Mouse (Mus musculus) lung, postnatal 10 days (tissue): Measurements from ENCODE around the gene Eprs.

Experiments used
- DNase-seq: peaks from one replicate; pipeline ENCODE4 v3.0.0; 2021

Gene Eprs

DNA sequence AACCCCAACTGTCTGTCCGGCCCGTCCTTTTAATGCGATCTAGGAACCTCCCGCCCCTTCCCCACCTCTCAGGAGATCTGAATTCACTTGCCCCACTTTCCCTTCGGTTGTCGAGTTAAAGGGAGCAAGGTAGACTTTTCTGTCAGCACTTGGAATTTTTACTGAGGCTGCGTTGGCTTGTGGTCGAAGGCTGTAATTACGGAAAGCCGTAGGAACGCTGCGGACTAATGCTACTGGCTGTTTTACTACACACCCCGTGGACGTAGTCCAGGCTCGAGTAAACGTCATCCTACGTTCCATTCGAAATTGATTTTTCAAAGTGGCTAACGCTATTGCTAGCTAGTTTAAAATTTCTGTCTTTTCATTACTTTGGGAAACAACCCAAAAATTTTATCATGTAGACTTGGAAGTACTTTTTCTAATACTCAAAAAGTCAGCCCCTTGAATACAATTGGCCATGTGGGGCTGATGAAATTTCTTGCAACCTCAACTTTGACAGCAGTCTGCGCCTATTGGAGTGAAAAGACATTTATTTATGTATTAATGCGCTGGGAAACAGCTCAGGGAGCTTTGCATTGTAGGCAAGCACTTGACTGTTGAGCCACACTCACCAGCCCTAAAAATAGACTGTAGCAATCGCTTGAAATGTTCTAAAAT, 810 bp downstream of the Eprs start:
- peak; percentile 67 for DNase-seq

DNA sequence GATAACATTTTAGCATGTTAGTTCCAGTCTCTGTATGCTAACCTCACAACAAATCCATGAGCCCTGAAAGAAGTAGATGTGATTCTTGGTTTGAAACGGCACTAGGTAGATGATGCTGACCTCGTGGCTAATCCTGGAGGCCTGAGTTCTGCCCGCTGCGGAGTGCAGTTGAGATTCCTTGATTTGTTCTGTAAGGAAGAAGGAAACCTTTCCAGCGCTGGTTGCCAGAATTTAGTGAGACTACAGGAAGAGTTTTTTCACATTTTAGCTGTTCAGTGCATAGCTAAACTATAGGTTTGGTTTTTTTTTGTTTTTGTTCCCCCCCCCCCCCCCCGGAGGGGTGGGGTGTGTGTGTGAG, 1.3 kb downstream of the Eprs start:
- DNase-seq = no peak

- DNase-seq = no peak
Measured at GRCm38 (mm10) chr1:185367383-185367782, 4.5 kb downstream of the Eprs start.

DNA sequence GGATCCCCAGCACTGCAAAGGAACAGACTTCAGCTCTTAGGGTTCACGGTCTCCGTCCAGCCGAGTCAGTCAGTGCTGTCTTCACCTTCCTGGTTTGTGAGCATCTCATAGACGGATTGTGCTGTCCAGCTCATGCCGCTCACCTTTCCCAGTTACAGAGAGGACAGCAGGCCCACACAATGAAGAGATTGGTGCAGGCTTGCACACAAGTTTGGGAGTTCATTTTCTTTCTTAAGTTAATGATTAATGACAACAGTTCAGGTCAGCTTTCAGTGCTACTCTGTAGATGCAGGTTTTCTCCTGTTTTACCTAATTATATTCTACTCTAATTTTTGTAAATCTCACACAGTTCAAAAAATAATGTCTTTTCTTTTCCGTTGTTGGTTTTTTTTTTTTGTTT, 7.1 kb downstream of the Eprs start:
- no peak for DNase-seq

GRCm38 (mm10) chr1:185376390-185376789, 13.5 kb downstream of the Eprs start:
- no peak for DNase-seq

DNA sequence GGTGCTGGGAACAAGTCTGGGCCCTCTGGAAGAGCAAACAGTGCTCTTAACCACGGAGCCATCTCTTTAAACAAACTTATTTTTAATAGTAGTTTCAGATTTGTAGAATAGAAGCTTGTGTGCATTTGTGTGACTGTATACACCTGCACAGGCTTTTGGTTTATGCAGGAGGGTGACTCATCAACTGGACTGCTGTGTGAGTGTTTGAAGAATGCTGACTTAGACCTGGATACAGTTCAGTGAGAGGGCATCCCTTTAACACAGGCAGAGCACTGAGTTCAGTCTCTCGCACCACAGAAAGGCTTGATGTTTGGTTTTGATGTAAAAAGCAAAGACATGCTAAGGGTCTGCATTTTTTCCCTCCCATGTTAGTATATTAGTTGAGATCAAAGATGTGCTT, 14.6 kb downstream of the Eprs start:
- no peak for DNase-seq

DNA sequence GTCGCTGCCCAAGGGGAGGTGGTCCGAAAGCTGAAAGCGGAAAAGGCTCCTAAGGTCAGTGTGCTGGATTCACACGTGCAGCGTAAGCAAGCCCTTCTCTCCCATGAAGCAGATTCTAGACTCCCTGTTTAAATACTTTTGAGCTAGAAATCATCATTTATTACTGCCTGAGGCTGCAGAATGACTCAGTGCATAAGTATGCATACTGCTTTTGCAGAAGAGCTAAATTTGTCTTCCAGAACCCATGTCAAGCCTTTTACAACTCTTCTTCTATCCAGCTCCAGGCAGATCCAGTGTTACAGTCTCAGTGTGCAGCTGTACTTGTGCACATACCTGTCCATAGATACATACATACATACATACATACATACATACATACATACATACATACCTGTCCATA, 38.8 kb downstream of the Eprs start:
- no peak for DNase-seq

DNA sequence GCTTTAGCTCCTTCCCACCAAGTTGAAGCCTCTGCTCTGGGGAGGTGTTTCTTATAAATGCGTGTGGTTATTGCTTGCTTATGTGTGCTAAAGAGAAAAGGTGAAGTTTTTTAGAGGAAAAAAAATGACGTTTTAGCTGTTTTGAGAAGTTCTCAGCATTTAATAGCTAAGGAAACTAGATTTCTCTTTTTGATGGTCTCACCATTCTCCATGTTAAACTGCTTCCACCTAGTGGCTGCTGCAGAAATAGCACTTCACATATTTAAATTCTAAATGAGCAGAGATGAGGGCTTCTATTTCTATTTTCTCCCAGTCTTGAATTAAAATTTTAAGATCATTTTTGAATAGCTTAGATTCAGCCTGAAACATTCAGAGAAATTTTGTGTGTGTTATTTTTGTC, 41.2 kb downstream of the Eprs start:
- peak; percentile 44 for DNase-seq

DNA sequence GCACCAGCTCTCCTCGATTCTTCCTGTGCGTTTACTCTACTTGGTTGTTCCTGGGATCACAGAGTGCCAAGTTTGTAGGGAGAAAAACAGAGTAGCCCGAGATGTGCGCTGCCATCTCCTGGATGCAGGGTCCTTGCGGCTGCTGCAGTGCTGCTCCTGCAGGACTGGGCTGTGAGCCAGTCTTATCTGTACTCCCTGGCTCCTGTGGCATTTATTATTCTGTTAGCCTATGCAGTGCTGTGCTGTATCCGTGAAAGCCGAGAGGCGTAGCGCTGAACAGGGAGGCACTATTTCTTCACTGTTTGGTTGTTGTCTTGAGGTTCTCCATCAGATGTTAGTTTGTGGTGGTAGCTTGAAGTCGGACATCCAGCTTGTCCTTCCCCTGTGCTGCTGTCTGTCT, 43.1 kb downstream of the Eprs start:
- no peak for DNase-seq

GRCm38 (mm10) chr1:185409831-185410230, 47.0 kb downstream of the Eprs start:
- DNase-seq = no peak

DNA sequence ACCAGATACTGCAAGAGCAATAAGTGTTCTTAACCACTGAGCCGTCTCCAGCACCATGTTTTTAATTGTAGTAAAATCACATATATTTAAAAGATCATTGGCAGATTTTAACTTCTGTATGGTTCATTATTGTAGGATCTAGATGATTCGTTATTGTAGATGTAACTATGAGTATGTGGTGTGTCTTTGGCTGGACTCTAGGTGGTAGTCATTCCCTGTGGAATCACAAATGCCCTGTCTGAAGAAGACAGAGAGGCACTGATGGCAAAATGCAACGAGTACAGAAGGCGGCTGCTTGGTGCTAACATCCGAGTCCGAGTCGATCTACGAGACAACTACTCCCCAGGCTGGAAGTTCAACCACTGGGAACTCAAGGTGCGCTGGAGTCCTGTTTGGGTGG, 55.2 kb downstream of the Eprs start:
- no peak for DNase-seq

DNA sequence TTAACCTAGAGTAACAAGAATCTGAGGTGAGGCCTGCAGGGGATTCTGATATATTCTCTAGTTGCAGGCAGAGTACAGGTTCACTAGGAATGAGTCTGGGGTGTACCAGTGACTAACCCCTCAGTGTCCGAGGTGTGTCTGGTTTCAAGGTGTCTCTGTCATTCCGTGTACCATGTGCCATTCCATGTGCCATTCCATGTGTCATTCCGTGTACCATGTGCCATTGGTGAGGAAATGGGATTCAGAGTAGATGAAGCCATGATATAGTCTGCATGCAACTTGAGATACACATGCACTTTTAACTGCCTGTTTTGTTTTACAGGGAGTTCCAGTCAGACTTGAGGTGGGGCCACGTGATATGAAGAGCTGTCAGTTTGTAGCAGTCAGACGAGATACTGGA, 57.0 kb downstream of the Eprs start:
- DNase-seq = no peak

- no peak for DNase-seq
Measured at GRCm38 (mm10) chr1:185420776-185421175, 57.9 kb downstream of the Eprs start.

- DNase-seq = no peak
Measured at GRCm38 (mm10) chr1:185426583-185426982, 63.7 kb downstream of the Eprs start.

- no peak for DNase-seq
Measured at GRCm38 (mm10) chr1:185430488-185430887, 67.6 kb downstream of the Eprs start.

DNA sequence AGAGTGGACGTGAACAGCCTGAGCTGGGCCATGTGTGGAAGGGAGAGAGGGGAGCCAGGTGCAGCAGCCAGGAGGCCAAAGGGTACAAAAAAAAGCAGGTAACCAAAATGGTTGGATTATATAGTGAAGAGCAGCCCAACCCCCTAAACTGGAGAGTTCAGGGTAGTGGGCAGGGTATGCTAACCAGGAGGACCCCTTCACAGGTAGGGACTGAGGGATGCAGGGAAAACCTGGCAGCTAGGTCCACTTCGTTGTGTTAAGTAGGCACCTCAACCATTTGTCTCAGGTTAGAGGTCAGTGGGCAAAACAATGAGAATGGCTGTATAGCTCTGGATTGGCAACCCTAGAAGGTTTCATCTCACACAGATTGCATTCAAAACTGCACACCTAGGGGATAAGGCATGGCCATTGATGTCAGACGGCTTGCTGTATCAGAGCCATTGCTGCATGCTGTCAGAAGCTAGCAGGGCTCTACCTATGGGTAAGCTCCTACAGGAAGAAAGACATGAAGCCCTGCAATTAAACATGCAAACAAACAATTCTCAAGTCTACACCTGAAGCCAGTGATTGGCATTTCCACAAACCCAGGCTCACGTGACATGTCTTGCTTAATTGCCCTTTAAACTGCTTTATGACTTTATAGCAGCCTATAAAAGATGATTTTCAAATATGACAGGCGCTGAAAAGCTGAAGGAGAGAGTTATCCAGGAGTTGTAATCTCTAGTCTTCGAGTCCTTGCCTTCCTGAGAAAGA, 68.6 kb downstream of the Eprs start:
- DNase-seq = no peak

- no peak for DNase-seq
Measured at GRCm38 (mm10) chr1:185431998-185432317, 69.1 kb downstream of the Eprs start.

- DNase-seq = no peak
Measured at GRCm38 (mm10) chr1:185433112-185433511, 70.3 kb downstream of the Eprs start.

- DNase-seq = no peak
Measured at GRCm38 (mm10) chr1:185438841-185439580, 76.2 kb downstream of the Eprs start.

DNA sequence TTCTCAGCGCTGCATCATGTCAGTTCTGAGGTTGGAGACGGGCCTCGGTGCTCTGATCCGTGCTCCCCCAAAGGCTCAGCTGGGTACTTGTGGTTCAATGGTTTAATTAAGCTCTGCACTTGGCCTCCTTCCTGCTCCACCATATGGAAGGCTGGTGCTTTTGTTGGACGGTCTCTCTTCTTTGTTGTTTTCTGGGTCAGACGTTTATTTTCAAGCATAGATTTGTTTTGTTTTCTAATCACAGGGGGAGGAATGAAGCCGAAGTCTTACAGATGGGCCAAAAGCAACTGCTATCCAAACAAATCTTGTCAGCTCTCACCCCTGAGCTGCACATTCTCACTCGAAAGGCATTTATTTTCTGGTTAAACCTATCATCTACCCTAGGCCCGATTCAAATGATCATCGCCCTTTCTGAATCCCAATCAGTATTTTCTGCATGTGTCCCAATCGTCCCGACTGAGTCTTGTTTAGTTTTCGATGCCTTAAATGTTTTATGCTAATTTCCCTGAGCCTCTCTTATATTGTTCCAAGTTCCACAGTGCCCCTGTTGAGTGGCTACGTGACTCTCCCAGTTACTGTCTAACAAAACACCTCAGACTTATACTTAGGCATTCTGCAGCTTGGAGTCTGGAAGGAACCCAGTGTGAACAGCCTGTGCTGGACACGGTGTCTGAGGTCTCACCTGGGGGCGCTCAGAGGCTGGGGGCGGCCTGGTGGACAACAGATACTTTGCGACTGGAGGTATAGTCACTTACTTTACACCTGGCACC, 79.0 kb downstream of the Eprs start:
- no peak for DNase-seq

DNA sequence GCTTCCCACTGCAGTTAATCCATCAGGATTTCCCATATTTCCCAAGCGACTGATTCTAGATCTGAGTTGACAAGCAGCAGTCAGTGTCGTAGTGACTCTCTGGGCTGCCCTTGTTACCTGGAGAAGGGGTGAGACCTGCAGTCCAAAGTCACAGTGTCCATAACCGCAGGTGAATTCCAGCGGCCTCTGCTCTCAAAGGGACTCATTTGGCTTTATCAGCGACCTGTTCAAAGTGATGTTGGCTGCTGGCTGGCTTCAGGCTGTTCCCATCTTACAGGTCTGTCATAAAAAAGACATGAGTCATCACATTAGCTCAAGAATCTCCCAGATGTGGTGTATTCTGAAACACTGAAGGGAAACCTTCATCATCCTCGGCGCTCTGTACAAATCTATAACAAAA, 86.1 kb downstream of the Eprs start:
- DNase-seq = no peak

DNA sequence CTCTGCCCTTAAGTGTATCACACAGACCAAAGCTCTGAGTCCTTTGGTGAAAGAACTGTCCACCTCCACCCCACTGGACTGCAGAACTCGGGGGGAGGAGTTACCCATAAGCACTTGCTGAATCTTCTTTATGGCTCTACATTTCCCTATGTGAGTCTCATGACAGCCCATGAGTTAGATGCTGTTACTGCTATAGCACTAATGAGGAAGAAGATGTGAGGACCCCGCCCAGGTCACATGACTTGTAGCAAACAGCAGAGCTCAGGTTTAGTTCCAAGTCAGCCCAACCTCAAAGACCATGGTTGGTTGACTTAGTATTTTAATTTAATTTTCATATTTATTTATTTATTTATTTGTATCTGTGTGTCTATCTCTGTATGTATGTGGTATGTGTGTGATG, 86.9 kb downstream of the Eprs start:
- no peak for DNase-seq

DNA sequence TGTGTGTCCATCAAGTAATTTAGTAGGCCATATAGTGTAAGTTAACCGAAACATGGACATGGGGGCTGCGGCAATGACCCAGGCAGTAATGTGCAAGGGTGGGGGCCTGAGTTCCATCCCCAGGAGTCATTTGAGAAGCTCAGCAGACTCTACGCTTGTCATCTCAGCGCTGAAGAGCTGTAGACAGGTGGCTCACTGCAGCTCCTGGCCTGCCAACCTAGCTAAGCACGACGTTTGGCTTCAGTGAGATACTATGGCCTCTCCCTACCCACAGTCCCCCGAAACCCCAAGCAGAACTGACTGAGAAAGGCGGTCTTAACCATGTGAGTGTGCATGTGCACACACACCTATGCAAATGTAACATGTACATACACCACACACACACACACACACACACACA, 88.2 kb downstream of the Eprs start:
- no peak for DNase-seq

DNA sequence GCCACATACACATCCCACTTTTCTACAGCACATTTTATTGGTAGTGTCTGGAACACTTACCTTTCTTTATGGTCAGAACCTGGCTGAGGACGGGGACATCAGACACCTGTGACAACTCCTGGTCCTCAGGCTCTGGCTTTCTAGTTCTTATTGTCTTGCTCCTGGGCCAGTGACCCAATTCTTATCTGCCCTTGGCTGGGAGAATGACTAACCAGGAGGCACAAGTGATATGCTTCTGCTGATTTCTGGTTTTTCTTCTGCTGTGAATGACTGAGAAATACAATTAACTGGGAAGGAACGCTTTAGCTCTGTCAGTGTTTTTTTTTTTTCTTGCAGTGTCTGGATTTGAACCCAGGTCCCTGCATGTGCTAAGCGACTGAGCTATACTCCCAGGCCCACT, 88.7 kb downstream of the Eprs start:
- DNase-seq = no peak
